7 mouse cellular contexts compared by ENCODE assay signal in genomic region chr11:98710416-98711045, GRCm38 (mm10). TPM values are rescaled to one million over a fixed set of nuclear protein-coding genes. Genes with fewer than 3 reads are reported as not detected.
DNase-seq lines count a peak whose midpoint lies in the region; ATAC-seq and TF ChIP-seq lines count a peak whose summit lies in the region.

No protein-coding gene starts in this region.

- peaks cover 60% of the 10 kb centered on the region for H3K36me3 ChIP-seq in hindbrain, postnatal 0 days (ENCODE audit: insufficient read depth, low read length)
- peaks cover 91% of the 10 kb centered on the region for H3K36me3 ChIP-seq in megakaryocyte, embryonic 14.5 days (replicated peaks; ENCODE audit: low read length)

- no peaks in the 10 kb centered on the region for H3K4me1 ChIP-seq in hindbrain, postnatal 0 days (ENCODE audit: insufficient read depth, low read length)
- peaks cover 47% of the 10 kb centered on the region for H3K4me1 ChIP-seq in megakaryocyte, embryonic 14.5 days

- no peak overlapping the region for H3K4me2 ChIP-seq in hindbrain, postnatal 0 days (ENCODE audit: low read depth, low read length)

- WGBS in hindbrain, postnatal 0 days, result 52% methylated on average over 12 of the region's 12 CpGs

- peak; percentile 36 for ATAC-seq in activated CD4-positive, CD25-positive, alpha-beta regulatory T cell, adult 4 months
- peak; percentile 24 for ATAC-seq in hindbrain, postnatal 0 days

- DNase-seq in cerebellum, postnatal 14 days, result peak; percentile 89 to 94
- DNase-seq in frontal cortex, postnatal 36 days (ENCODE audit: low spot score in 2 of 2), result peak; percentile 68 to 73
- peak; percentile 89 for DNase-seq in hindbrain, postnatal 0 days (ENCODE audit: low spot score)
- DNase-seq in left cerebral cortex, adult 2 months (ENCODE audit: extremely low spot score in 1 of 2, low spot score in 2 of 2), result peak; percentile 66 to 75
- DNase-seq in spleen, adult 12 weeks (ENCODE audit: low spot score), result peak; percentile 68

- H3K9ac ChIP-seq in hindbrain, postnatal 0 days (replicated peaks; ENCODE audit: low read length), result no peak overlapping the region

- no peak overlapping the region for H3K27ac ChIP-seq in hindbrain, postnatal 0 days
- no peak overlapping the region for H3K27ac ChIP-seq in left cerebral cortex, adult 2 months

- H3K27me3 ChIP-seq in hindbrain, postnatal 0 days (ENCODE audit: insufficient read depth, low read length), result no peaks in the 10 kb centered on the region
- H3K27me3 ChIP-seq in megakaryocyte, embryonic 14.5 days (replicated peaks), result no peaks in the 10 kb centered on the region

- H3K9me3 ChIP-seq in hindbrain, postnatal 0 days (ENCODE audit: low read length), result no peaks in the 10 kb centered on the region
- no peaks in the 10 kb centered on the region for H3K9me3 ChIP-seq in megakaryocyte, embryonic 14.5 days

- H3K4me3 ChIP-seq in hindbrain, postnatal 0 days (ENCODE audit: low read length), result no peak overlapping the region
- H3K4me3 ChIP-seq in left cerebral cortex, adult 2 months, result no peak overlapping the region
- H3K4me3 ChIP-seq in megakaryocyte, embryonic 14.5 days (replicated peaks), result peak overlapping the region; percentile 78

- TF ChIP-seq CTCF in hindbrain, postnatal 0 days (IDR thresholded peaks at IDR 0.05; ENCODE audit: low read depth), result peak; percentile 98
- TF ChIP-seq CTCF in left cerebral cortex, adult 2 months (IDR thresholded peaks at IDR 0.05), result peak; percentile 96

- intact Hi-C loops in left cerebral cortex, adult 2 months (cut with DNase I), result no loop called here

RNA-seq across cellular contexts. Expression of gene Csf3, which starts 9.5 kb away (rescaled TPM):
- polyA plus RNA-seq in activated CD4-positive, CD25-positive, alpha-beta regulatory T cell, adult 4 months (2017; shearing (Covaris generic)), result not detected
- total RNA-seq in hindbrain, postnatal 0 days (2014; rRNA removed), result not detected in 2 replicates
- not detected in 2 replicates for polyA plus RNA-seq in hindbrain, postnatal 0 days (2015; fragmentation: Nextera tagmentation; extraction: Ambion mirVana)
- total RNA-seq in left cerebral cortex, adult 2 months (2021), result not detected
- polyA plus RNA-seq in megakaryocyte, embryonic 14.5 days (2012; ENCODE audit: insufficient read depth, low replicate concordance), result not detected in 2 replicates

RNA-seq across cellular contexts. Expression of gene Med24, which starts 18.7 kb away (rescaled TPM):
- 10 to 100 TPM; 19.1 to 27.9 TPM for polyA plus RNA-seq in activated CD4-positive, CD25-positive, alpha-beta regulatory T cell, adult 4 months (2017; shearing (Covaris generic))
- total RNA-seq in hindbrain, postnatal 0 days (2014; rRNA removed), result 63.2 and 88.6 TPM in 2 replicates
- polyA plus RNA-seq in hindbrain, postnatal 0 days (2015; fragmentation: Nextera tagmentation; extraction: Ambion mirVana), result 47.1 and 48.3 TPM in 2 replicates
- total RNA-seq in left cerebral cortex, adult 2 months (2021), result 100 to 1,000 TPM; 126 to 134 TPM
- polyA plus RNA-seq in megakaryocyte, embryonic 14.5 days (2012; ENCODE audit: insufficient read depth, low replicate concordance), result 40.2 and 55.7 TPM in 2 replicates

RNA-seq across cellular contexts. Expression of gene Psmd3, which starts 28.2 kb away (rescaled TPM):
- 10 to 100 TPM; 14.2 to 25.7 TPM for polyA plus RNA-seq in activated CD4-positive, CD25-positive, alpha-beta regulatory T cell, adult 4 months (2017; shearing (Covaris generic))
- total RNA-seq in hindbrain, postnatal 0 days (2014; rRNA removed), result 131 and 143 TPM in 2 replicates
- 185 and 190 TPM in 2 replicates for polyA plus RNA-seq in hindbrain, postnatal 0 days (2015; fragmentation: Nextera tagmentation; extraction: Ambion mirVana)
- total RNA-seq in left cerebral cortex, adult 2 months (2021), result 100 to 1,000 TPM; 132 TPM
- 128 and 167 TPM in 2 replicates for polyA plus RNA-seq in megakaryocyte, embryonic 14.5 days (2012; ENCODE audit: insufficient read depth, low replicate concordance)

RNA-seq across cellular contexts. Expression of gene Thra, which starts 29.9 kb away (rescaled TPM):
- 1 to 10 TPM; 1.4 to 3.5 TPM for polyA plus RNA-seq in activated CD4-positive, CD25-positive, alpha-beta regulatory T cell, adult 4 months (2017; shearing (Covaris generic))
- total RNA-seq in hindbrain, postnatal 0 days (2014; rRNA removed), result 725 and 812 TPM in 2 replicates
- 160 TPM in 2 replicates for polyA plus RNA-seq in hindbrain, postnatal 0 days (2015; fragmentation: Nextera tagmentation; extraction: Ambion mirVana)
- total RNA-seq in left cerebral cortex, adult 2 months (2021), result 100 to 1,000 TPM; 730 to 768 TPM
- 37.6 and 38.9 TPM in 2 replicates for polyA plus RNA-seq in megakaryocyte, embryonic 14.5 days (2012; ENCODE audit: insufficient read depth, low replicate concordance)

RNA-seq across cellular contexts. Expression of gene Gsdma, which starts 46.4 kb away (rescaled TPM):
- polyA plus RNA-seq in activated CD4-positive, CD25-positive, alpha-beta regulatory T cell, adult 4 months (2017; shearing (Covaris generic)), result under 1 TPM in 1 of 2 experiments, not detected in 1; 0.20 TPM
- not detected in 2 replicates for total RNA-seq in hindbrain, postnatal 0 days (2014; rRNA removed)
- polyA plus RNA-seq in hindbrain, postnatal 0 days (2015; fragmentation: Nextera tagmentation; extraction: Ambion mirVana), result 0.14 and 0.16 TPM in 2 replicates
- total RNA-seq in left cerebral cortex, adult 2 months (2021), result not detected
- polyA plus RNA-seq in megakaryocyte, embryonic 14.5 days (2012; ENCODE audit: insufficient read depth, low replicate concordance), result 2.2 and 3.4 TPM in 2 replicates
